ENCODE assay signal across 7 mouse cellular contexts in the genomic region with DNA sequence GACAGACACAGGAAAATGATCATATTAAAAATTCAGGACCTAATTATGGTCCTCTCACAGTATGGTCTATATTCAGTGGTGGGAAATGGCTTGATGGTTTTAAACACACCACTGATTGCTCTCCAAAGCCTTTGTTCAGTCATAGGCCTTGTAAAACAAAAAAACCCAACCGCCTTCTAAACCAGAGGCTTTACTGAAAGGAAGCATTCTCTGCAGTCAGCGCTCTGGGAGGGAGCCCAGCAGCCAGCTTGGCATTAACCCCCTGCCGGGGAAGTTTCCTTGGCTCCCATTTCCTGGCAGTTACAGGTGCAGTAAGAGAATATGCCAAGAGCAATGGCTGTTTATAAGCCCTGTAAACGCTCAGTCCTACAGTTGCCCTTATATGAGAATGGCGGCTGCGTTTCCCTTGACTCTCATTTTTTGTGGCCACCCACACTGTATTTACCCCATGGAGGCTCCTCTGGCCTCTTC.
A peak's percentile ranks its signal among the peaks of the same experiment; 100 is the strongest.
DNase-seq lines count a peak whose midpoint lies in the region; ATAC-seq and TF ChIP-seq lines count a peak whose summit lies in the region.

No protein-coding gene starts in this region.

- no peak overlapping the region for H3K4me3 ChIP-seq in ES-E14 (ENCODE audit: insufficient read depth in 1 of 2, low read depth in 1 of 2, low read length in 2 of 2, poor library complexity in 1 of 2, severe bottlenecking in 1 of 2)
- H3K4me3 ChIP-seq in forebrain, postnatal 0 days (ENCODE audit: low read depth, low read length): no peak overlapping the region

- no peak overlapping the region for H3K9ac ChIP-seq in ES-E14 (ENCODE audit: insufficient read depth, low read depth, low read length, poor library complexity, severe bottlenecking)
- H3K9ac ChIP-seq in forebrain, postnatal 0 days: no peak overlapping the region; the same call in 1 of the 2 replicates

- no peaks in the 10 kb centered on the region for H3K9me3 ChIP-seq in ES-E14 (ENCODE audit: control insufficient read depth, insufficient read depth, low read depth, low read length)
- H3K9me3 ChIP-seq in forebrain, postnatal 0 days (ENCODE audit: low read length): no peaks in the 10 kb centered on the region

- no peaks in the 10 kb centered on the region for H3K36me3 ChIP-seq in ES-E14 (ENCODE audit: control insufficient read depth, insufficient read depth, low read length, poor library complexity, severe bottlenecking)
- H3K36me3 ChIP-seq in forebrain, postnatal 0 days (ENCODE audit: insufficient read depth): no peaks in the 10 kb centered on the region

- in situ Hi-C loops in ES-E14 (cut with MboI; ENCODE audit: low sequenced_read_pairs in 2 of 2, unreplicated experiment in 2 of 2): no loop called here

- no peak for DNase-seq in ES-E14 (ENCODE audit: low read depth, low spot score)
- DNase-seq in R1 (ENCODE audit: low read depth, low spot score): peak; percentile 60
- peak; percentile 82 for DNase-seq in forebrain, postnatal 0 days
- peak; percentile 31 for DNase-seq in left cerebral cortex, adult 11 months (ENCODE audit: low spot score)
- DNase-seq in right cerebral cortex, adult 2 months (ENCODE audit: low spot score in 2 of 2): peak; percentile 26 to 49
- DNase-seq in MN1 (ENCODE audit: low spot score): no peak
- DNase-seq in urinary bladder, postnatal 10 days (ENCODE audit: low spot score): no peak

- ATAC-seq in forebrain, postnatal 0 days: peak; percentile 88

- no peak for TF ChIP-seq CTCF in forebrain, postnatal 0 days (IDR thresholded peaks at IDR 0.05; ENCODE audit: low read depth)

- H3K4me2 ChIP-seq in forebrain, postnatal 0 days (ENCODE audit: low read depth): peak overlapping the region; percentile 4; the same call in 1 of the 2 replicates

- peaks cover 1 to 11% of the 10 kb centered on the region in 2 experiments; a peak in 1 of 4 replicates for H3K4me1 ChIP-seq in ES-E14 (ENCODE audit: control insufficient read depth in 2 of 2, insufficient read depth in 2 of 2, low read length in 2 of 2, poor library complexity in 1 of 2)
- peaks cover 8% of the 10 kb centered on the region; the same call in 1 of the 2 replicates for H3K4me1 ChIP-seq in forebrain, postnatal 0 days (ENCODE audit: insufficient read depth)

- H3K27ac ChIP-seq in ES-E14 (ENCODE audit: insufficient read depth, low read depth, low read length, poor library complexity, severe bottlenecking): no peak overlapping the region
- H3K27ac ChIP-seq in forebrain, postnatal 0 days (ENCODE audit: low read depth, low read length): peak overlapping the region; percentile 72

- WGBS in forebrain, postnatal 0 days: 8% methylated on average over 6 of the region's 6 CpGs

- no peaks in the 10 kb centered on the region for H3K27me3 ChIP-seq in forebrain, postnatal 0 days (ENCODE audit: insufficient read depth, low read length)

TF ChIP-seq in ES-E14, 5 proteins besides CTCF, POLR2A, EP300 and RAD21:
- TF ChIP-seq ZNF384 (IDR thresholded peaks at IDR 0.05; ENCODE audit: low read depth, low read length) (0 out of 2 replicates have a peak, but pooled peaks have one; percentile 34), MAFK (IDR thresholded peaks at IDR 0.05; ENCODE audit: insufficient read depth, low read depth, low read length) (no peak)

Comparison
In these comparisons a context has a peak if more than half of its experiments do, and no peak if none do; other contexts are left out.
1. DNase-seq: peak in R1 (single experiment), forebrain, postnatal 0 days (single experiment), left cerebral cortex, adult 11 months (single experiment) and right cerebral cortex, adult 2 months (2 of 2); none in ES-E14 (single experiment), MN1 (single experiment) and urinary bladder, postnatal 10 days (single experiment).